Mouse (Mus musculus) kidney, embryonic 14.5 days (tissue): ENCODE data around the gene Tor1a. TPM values are rescaled to one million over a fixed set of nuclear protein-coding genes. Genes with fewer than 3 reads are reported as not detected.

Source experiments
- ATAC-seq: fragments of 200-750 bp; cut with Nextera tagmentation; 2 replicates; pipeline ENCODE4 v1.8.0; 2017; ENCODE audit warnings: moderate number of reproducible peaks, mild to moderate bottlenecking, moderate TSS enrichment, moderate library complexity; ENCODE audit not compliant: low FRiP score, low TSS enrichment
- H3K27ac ChIP-seq: fragments of 300-500 bp; sonication (generic); 2 replicates; pipeline ENCODE4 v1.5.1; 2014; ENCODE audit warnings: low read depth, mild to moderate bottlenecking, low read length, moderate library complexity, mixed read lengths
- H3K27me3 ChIP-seq: fragments of 300-500 bp; sonication (generic); 2 replicates; pipeline ENCODE4 v1.6.1; 2014; ENCODE audit warnings: mild to moderate bottlenecking, low read length; ENCODE audit not compliant: control insufficient read depth, insufficient read depth
- H3K36me3 ChIP-seq: fragments of 300-500 bp; sonication (generic); 2 replicates; pipeline ENCODE4 v1.6.1; 2014; ENCODE audit warnings: low read length, mixed read lengths; ENCODE audit not compliant: control insufficient read depth, insufficient read depth
- H3K4me1 ChIP-seq: fragments of 300-500 bp; sonication (generic); 2 replicates; pipeline ENCODE4 v1.6.1; 2014; ENCODE audit warnings: low read length, mixed read lengths; ENCODE audit not compliant: control insufficient read depth, insufficient read depth
- H3K4me2 ChIP-seq: fragments of 300-500 bp; sonication (generic); replicated peaks from 2 replicates; pipeline ENCODE4 v1.6.1; 2014; ENCODE audit warnings: low read depth, mild to moderate bottlenecking, low read length
- H3K4me3 ChIP-seq: fragments of 300-500 bp; sonication (generic); 2 replicates; pipeline ENCODE4 v1.5.1; 2014; ENCODE audit warnings: mild to moderate bottlenecking, low read length
- H3K9ac ChIP-seq: fragments of 300-500 bp; sonication (generic); 2 replicates; pipeline ENCODE4 v1.6.1; 2014; ENCODE audit warnings: low read depth, mild to moderate bottlenecking, low read length, moderate library complexity
- H3K9me3 ChIP-seq: fragments of 300-500 bp; sonication (generic); 2 replicates; pipeline ENCODE4 v1.6.1; 2016; ENCODE audit warnings: low read length; ENCODE audit not compliant: control insufficient read depth
- WGBS: fragments of 180-500 bp; shearing (Covaris S2); extraction: QIAGEN DNeasy Blood & Tissue Kit; methylation state at CpG from one replicate; pipeline ENCODE4 v1.1.7; 2014; 5-methylcytosine and 5-hydroxymethylcytosine counted together
- polyA plus RNA-seq: library from polyadenylated mRNA; unstranded; fragments of >200 nt; fragmentation: Nextera tagmentation; extraction: Ambion mirVana; gene quantifications from 2 replicates; pipeline ENCODE4 v1.2.1, GENCODE M21; 2014

Gene Tor1a
- 71.8 and 80.6 TPM in 2 replicates for polyA plus RNA-seq

GRCm38 (mm10) chr2:30967352-30968327 lies at the start of gene Tor1a:
Tor1a (minus strand) TSS chr2:30967933.
- peaks cover 27% of the 10 kb centered on the region for H3K36me3 ChIP-seq
- H3K4me3 ChIP-seq, result peak within 1 kb of the TSS; percentile 96
- no peaks in the 10 kb centered on the region for H3K27me3 ChIP-seq
- peak within 1 kb of the TSS; percentile 83 for H3K9ac ChIP-seq
- peaks cover 12% of the 10 kb centered on the region for H3K4me1 ChIP-seq
- H3K9me3 ChIP-seq, result no peaks in the 10 kb centered on the region
- ATAC-seq, result peak; percentile 95
- peak within 1 kb of the TSS; percentile 90 for H3K4me2 ChIP-seq
- 3% methylated on average over 53 of the region's 59 CpGs for WGBS
- H3K27ac ChIP-seq, result peak within 1 kb of the TSS; percentile 34

DNA sequence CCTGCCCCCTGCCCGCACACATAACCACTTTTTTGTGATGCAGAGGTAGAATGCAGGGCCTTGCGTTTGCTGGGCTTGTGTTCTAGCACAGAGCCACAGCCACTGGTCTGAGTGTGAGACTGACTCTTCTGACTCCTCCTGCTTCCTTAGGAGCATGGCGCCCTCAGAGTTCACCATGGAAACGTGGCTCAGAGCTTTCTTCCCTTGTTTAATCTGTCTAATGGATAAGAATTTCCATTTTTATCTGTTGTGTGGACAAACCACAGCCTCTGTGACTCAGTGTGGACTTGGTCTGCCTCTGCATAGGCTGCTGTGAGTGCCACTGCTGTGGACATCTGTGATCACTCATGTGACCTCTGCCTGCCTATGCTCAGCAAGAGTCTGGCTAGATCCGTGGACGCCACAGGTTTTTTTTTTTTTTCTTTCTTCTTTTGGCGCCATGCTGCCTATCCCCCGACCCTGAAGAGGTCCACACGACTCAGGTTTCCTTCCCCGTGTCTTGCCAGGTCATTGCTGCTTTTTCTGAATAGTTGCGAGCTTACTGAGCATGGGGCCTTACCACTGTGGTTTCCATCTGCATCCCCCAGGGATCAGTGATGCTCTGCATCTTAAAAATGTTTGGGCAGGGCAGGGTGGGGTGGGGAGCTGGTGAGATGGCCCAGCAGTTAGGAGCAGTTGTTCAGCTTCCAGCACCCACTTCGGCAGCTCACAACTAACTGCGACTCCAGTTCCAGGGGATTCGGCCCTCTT lies 45.8 kb upstream of the Tor1a start:
- Histone ChIP-seq H3K27ac (no peak overlapping the region), H3K27me3 (no peaks in the 10 kb centered on the region), H3K36me3 (peaks cover 27% of the 10 kb centered on the region), H3K4me3 (no peak overlapping the region), H3K9ac (no peak overlapping the region), H3K4me1 (no peaks in the 10 kb centered on the region), H3K4me2 (no peak overlapping the region), H3K9me3 (no peaks in the 10 kb centered on the region)
- 62% methylated on average over 14 of the region's 14 CpGs for WGBS
- ATAC-seq, result no peak

DNA sequence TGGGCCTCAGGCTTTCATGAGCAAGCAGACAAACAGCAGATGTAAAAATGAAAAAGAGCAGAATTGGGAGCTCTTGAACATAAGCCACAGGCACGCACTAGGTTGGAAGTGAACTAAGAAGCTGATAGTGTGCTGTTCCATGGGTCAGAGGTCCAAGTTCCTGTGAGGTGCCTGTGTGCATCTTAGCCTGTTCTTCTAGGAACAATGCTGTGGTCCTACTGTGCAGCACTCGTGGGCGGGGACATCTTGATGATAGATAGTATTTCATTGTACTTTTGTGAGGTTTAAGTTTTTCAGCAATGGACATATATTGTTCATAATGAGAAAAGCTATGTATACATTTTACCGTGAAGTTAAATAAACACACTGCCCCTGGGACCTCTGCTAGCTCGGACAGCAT lies 39.5 kb upstream of the Tor1a start:
- H3K27ac ChIP-seq, result no peak overlapping the region
- 88% methylated on average over 5 of the region's 5 CpGs for WGBS

DNA sequence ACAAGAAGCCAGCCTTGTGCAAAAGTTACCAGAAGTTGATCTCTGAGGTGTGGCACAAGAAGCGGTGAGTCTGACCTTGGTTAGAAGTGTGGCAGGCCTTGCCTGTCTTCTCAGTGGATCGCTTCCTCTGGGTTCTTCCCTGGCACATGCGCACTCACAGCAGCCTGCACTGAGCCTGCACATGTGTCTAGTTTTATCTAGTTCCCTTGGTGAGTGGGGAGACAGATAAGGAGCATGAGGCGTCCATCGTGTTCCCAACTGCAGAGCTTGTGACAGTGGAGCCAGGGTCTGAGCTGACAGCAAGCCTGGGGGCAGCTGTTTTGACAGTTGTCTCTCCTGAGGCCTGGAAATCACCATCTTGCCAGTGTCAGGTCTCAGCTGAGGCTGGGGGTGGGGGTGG lies 38.7 kb upstream of the Tor1a start:
- Histone ChIP-seq H3K4me1 (no peaks in the 10 kb centered on the region), H3K36me3 (peaks cover 13% of the 10 kb centered on the region; the same call in 1 of the 2 replicates), H3K27me3 (no peaks in the 10 kb centered on the region), H3K27ac (no peak overlapping the region), H3K4me3 (no peak overlapping the region), H3K9me3 (no peaks in the 10 kb centered on the region), H3K9ac (no peak overlapping the region), H3K4me2 (no peak overlapping the region)
- 87% methylated on average over 5 of the region's 5 CpGs for WGBS
- no peak for ATAC-seq

More for the DNA sequence above, 39.5 kb upstream of the Tor1a start:
- H3K9ac ChIP-seq, result no peak overlapping the region
- H3K4me3 ChIP-seq, result no peak overlapping the region
- H3K4me1 ChIP-seq, result no peaks in the 10 kb centered on the region
- peaks cover 10% of the 10 kb centered on the region; the same call in 1 of the 2 replicates for H3K36me3 ChIP-seq
- H3K4me2 ChIP-seq, result no peak overlapping the region
- H3K27me3 ChIP-seq, result no peaks in the 10 kb centered on the region
- ATAC-seq, result no peak
- H3K9me3 ChIP-seq, result no peaks in the 10 kb centered on the region

- no peak overlapping the region for H3K4me2 ChIP-seq
- H3K27ac ChIP-seq, result no peak overlapping the region
- peaks cover 9% of the 10 kb centered on the region; the same call in 1 of the 2 replicates for H3K36me3 ChIP-seq
- no peaks in the 10 kb centered on the region for H3K9me3 ChIP-seq
- H3K27me3 ChIP-seq, result no peaks in the 10 kb centered on the region
- H3K4me3 ChIP-seq, result no peak overlapping the region
- no peak overlapping the region for H3K9ac ChIP-seq
- no peaks in the 10 kb centered on the region for H3K4me1 ChIP-seq
- WGBS, result 82% methylated on average over 2 of the region's 2 CpGs
- no peak for ATAC-seq
Measured at GRCm38 (mm10) chr2:31005453-31005852, 37.7 kb upstream of the Tor1a start.

DNA sequence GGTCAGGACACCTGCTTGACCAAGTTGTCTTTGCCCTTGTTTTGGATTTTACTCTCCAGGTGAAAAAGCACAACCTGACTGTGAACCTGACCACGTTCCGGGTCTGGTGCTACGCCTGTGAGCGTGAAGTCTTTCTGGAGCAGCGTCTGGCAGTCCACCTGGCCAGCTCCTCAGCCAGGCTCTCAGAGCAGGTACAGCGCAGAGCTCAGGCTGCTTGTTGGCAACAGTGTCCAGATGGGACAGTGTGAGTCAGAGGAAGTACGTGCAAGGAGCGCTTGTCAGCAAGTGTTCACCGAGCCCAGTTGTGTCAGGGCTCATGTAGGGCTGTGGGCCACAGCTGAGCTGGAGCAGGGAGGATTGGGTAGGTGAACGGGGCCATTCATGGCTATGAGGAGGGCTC lies 35.1 kb upstream of the Tor1a start:
- Histone ChIP-seq H3K27me3 (no peaks in the 10 kb centered on the region), H3K9ac (no peak overlapping the region), H3K4me1 (no peaks in the 10 kb centered on the region), H3K4me3 (no peak overlapping the region), H3K27ac (no peak overlapping the region), H3K4me2 (no peak overlapping the region), H3K9me3 (no peaks in the 10 kb centered on the region), H3K36me3 (peaks cover 8% of the 10 kb centered on the region; the same call in 1 of the 2 replicates)
- ATAC-seq, result no peak
- 89% methylated on average over 10 of the region's 10 CpGs for whole genome bisulfite sequencing

- Histone ChIP-seq H3K4me2 (no peak overlapping the region), H3K9me3 (no peaks in the 10 kb centered on the region), H3K9ac (no peak overlapping the region), H3K27me3 (no peaks in the 10 kb centered on the region), H3K4me3 (no peak overlapping the region), H3K36me3 (peaks cover 4% of the 10 kb centered on the region; the same call in 1 of the 2 replicates), H3K4me1 (no peaks in the 10 kb centered on the region), H3K27ac (no peak overlapping the region)
- 48% methylated on average over 8 of the region's 8 CpGs for WGBS
- no peak for ATAC-seq
Measured at GRCm38 (mm10) chr2:30998443-30999260, 30.9 kb upstream of the Tor1a start.

DNA sequence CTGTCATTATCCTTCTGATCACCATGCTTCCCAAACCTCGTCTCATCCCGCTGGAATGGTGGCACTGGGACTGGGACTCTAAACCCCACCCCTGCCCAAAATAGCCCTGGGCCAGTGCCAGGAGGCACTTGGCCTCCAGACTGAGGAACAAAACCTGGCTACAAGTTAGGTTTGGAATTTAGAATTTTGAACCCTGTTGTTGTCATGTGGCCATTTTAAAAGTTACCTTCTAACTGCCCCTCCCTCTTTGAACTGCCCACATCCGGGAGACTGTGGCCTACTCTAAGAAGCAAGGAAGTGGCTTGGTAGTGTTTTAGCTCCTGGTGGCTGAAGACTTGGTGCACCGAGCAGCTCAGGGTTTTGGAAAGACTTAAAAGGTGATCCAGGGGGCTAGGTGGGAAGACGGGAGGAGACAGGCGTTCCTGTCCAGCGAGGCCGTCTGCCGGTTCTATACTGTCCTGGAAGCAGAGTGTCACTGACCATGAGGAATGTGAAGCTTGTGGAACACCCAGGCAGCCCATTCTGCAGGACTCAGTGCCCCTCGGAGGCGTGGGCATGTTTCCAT lies 27.8 kb upstream of the Tor1a start:
- no peaks in the 10 kb centered on the region for H3K9me3 ChIP-seq
- no peak overlapping the region for H3K9ac ChIP-seq
- WGBS, result 66% methylated on average over 11 of the region's 11 CpGs
- H3K36me3 ChIP-seq, result no peaks in the 10 kb centered on the region; the same call in 1 of the 2 replicates
- no peaks in the 10 kb centered on the region for H3K4me1 ChIP-seq
- H3K27ac ChIP-seq, result no peak overlapping the region
- no peak overlapping the region for H3K4me3 ChIP-seq
- no peaks in the 10 kb centered on the region for H3K27me3 ChIP-seq
- H3K4me2 ChIP-seq, result no peak overlapping the region
- no peak for ATAC-seq
